Mouse (Mus musculus): ENCODE measurements at regions not wholly inside any gene's neighbourhood (a gene's known extent, or its start where the extent isn't known, plus 50 kb on each side); places are given as distances from the start of the nearest gene placed in this dataset.

DNA sequence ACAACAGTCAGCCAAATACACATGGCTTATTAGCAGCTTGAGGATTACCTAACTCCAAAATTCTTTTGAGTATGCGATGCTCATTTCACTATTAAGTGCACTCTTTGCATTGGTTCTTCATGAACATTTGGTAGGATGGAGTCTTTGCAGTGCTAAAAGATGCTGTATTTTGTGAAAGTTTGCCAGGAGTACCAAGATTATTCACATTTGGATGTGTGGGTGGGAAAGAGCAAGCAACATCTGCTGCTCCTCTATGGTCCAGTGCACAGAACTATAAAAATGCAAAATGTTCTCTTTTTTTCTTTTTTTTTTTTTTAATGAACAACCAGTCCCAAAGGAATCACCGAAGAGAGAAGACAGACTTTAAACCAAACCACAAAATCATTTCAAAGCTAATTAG, 256.9 kb upstream of the Nwd2 start:
- dilution Hi-C loops (cut with MboI; ENCODE audit: extremely low pct_ligation_motif_present, extremely low pct_unique_long_range_greater_than_20kb, low sequenced_read_pairs) = no loop called here
- no peaks in the 10 kb centered on the region for H3K9me3 ChIP-seq (replicated peaks; ENCODE audit: low read length)
- no peaks in the 10 kb centered on the region for H3K27me3 ChIP-seq (replicated peaks)
- TF ChIP-seq EP300 (IDR thresholded peaks at IDR 0.05; ENCODE audit: low read length) (no peak), ZNF384 (IDR thresholded peaks at IDR 0.05; ENCODE audit: low read depth, low read length) (peak; percentile 57)
- H3K79me2 ChIP-seq (replicated peaks; ENCODE audit: control insufficient read depth, extremely low read depth, insufficient read depth, poor library complexity, severe bottlenecking) = no peaks in the 10 kb centered on the region
- no peak overlapping the region for H3K4me3 ChIP-seq (replicated peaks in 1 of 3; ENCODE audit: low read depth in 2 of 3, low read length in 2 of 3, poor library complexity in 1 of 3)
- H3K36me3 ChIP-seq (replicated peaks in 1 of 2; ENCODE audit: control insufficient read depth in 1 of 2, insufficient read depth in 1 of 2, low read length in 1 of 2) = no peaks in the 10 kb centered on the region
- in situ Hi-C loops (cut with MboI; ENCODE audit: low pct_ligation_motif_present, low pct_unique_long_range_greater_than_20kb, low sequenced_read_pairs) = no loop called here
- DNase-seq (ENCODE audit: extremely low read depth) = no peak
- peaks cover 0 to 11% of the 10 kb centered on the region in 2 experiments; a peak in 1 of 4 replicates for H3K4me1 ChIP-seq (ENCODE audit: control insufficient read depth in 1 of 2, insufficient read depth in 2 of 2)
- H3K9ac ChIP-seq (ENCODE audit: insufficient read depth, low read depth) = no peak overlapping the region
- no peak overlapping the region for H3K4me2 ChIP-seq (ENCODE audit: insufficient read depth, low read depth, poor library complexity, severe bottlenecking)
- no peak overlapping the region for H3K27ac ChIP-seq (ENCODE audit: insufficient read depth, low read depth)

DNA sequence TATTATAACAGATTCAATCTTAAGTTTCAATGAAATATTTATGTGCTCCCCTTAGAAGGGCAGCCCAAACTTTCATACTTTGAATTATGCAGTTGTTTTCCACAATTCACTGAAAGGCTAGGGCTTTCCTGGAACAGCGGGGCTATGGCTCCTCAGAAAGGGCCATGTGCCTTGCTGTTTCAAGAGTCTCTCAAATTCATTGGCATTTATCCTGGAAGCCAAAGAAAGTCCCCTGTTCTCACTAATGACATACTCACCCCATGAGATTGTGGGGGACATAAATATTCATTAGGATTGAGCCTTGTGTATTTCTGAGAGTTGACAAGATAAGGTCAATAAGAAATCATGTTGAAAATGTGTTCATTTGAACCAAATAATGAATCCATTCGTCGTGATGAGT, 250.9 kb upstream of the Nwd2 start:
- Histone ChIP-seq H3K9ac (ENCODE audit: insufficient read depth, low read depth) (no peak overlapping the region), H3K9me3 (replicated peaks; ENCODE audit: low read length) (no peaks in the 10 kb centered on the region), H3K4me3 (replicated peaks in 1 of 3; ENCODE audit: low read depth in 2 of 3, low read length in 2 of 3, poor library complexity in 1 of 3) (no peak overlapping the region), H3K79me2 (replicated peaks; ENCODE audit: control insufficient read depth, extremely low read depth, insufficient read depth, poor library complexity, severe bottlenecking) (no peaks in the 10 kb centered on the region), H3K27me3 (replicated peaks) (no peaks in the 10 kb centered on the region), H3K36me3 (replicated peaks in 1 of 2; ENCODE audit: control insufficient read depth in 1 of 2, insufficient read depth in 1 of 2, low read length in 1 of 2) (no peaks in the 10 kb centered on the region), H3K27ac (ENCODE audit: insufficient read depth, low read depth) (no peak overlapping the region), H3K4me2 (ENCODE audit: insufficient read depth, low read depth, poor library complexity, severe bottlenecking) (no peak overlapping the region), H3K4me1 (ENCODE audit: control insufficient read depth in 1 of 2, insufficient read depth in 2 of 2) (no peaks in the 10 kb centered on the region)
- no peak for TF ChIP-seq IRF4 (IDR thresholded peaks at IDR 0.05; ENCODE audit: low read depth, low read length)
- TF ChIP-seq NRF1 (IDR thresholded peaks at IDR 0.05; ENCODE audit: low read depth, low read length) = no peak
- no peak for TF ChIP-seq POLR2AphosphoS2 (IDR thresholded peaks at IDR 0.05; ENCODE audit: low read depth, low read length)
- TF ChIP-seq CHD2 (IDR thresholded peaks at IDR 0.05; ENCODE audit: low read length) = no peak
- no peak for TF ChIP-seq EP300 (IDR thresholded peaks at IDR 0.05; ENCODE audit: low read length)
- no peak for DNase-seq (ENCODE audit: extremely low read depth)
- in situ Hi-C loops (cut with MboI; ENCODE audit: low pct_ligation_motif_present, low pct_unique_long_range_greater_than_20kb, low sequenced_read_pairs) (no loop called here), dilution Hi-C loops (cut with MboI; ENCODE audit: extremely low pct_ligation_motif_present, extremely low pct_unique_long_range_greater_than_20kb, low sequenced_read_pairs) (no loop called here)

DNA sequence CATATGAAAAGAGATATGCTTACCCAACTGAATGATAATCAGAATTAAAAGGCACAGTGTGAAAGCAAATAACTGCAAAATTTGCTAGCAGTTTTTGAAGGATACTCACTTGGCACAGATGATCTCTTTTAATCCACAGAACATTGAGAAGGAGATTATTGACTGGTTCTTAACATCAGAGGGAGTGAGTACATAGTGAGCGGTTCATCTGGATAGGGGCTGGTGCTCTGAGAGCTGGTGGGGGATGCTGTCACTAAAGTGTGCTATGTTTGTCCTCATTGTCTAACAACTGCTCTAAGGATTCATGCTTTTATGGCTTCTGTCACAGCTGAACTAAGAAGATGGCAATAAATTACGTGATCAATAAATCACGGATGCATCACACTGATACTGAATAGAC, 218.7 kb upstream of the Nwd2 start:
- DNase-seq (ENCODE audit: extremely low read depth) = no peak
- TF ChIP-seq POLR2A (IDR thresholded peaks at IDR 0.05; ENCODE audit: low read depth, low read length) = no peak
- TF ChIP-seq USF1 (IDR thresholded peaks at IDR 0.05; ENCODE audit: low read depth, low read length) = no peak
- no peak for TF ChIP-seq MAZ (IDR thresholded peaks at IDR 0.05; ENCODE audit: low read depth, low read length)
- TF ChIP-seq RCOR1 (conservative IDR thresholded peaks at IDR 0.05; ENCODE audit: low read depth, low read length) = no peak
- no peak for TF ChIP-seq MEF2A (IDR thresholded peaks at IDR 0.05; ENCODE audit: borderline replicate concordance, low read depth, low read length)
- no peak for TF ChIP-seq CTCF (conservative IDR thresholded peaks at IDR 0.05 in 1 of 2, IDR thresholded peaks at IDR 0.05 in 1 of 2; ENCODE audit: low read depth in 2 of 2, low read length in 2 of 2)
- TF ChIP-seq UBTF (IDR thresholded peaks at IDR 0.05; ENCODE audit: low read depth, low read length) = no peak
- no peak for TF ChIP-seq ZKSCAN1 (IDR thresholded peaks at IDR 0.05; ENCODE audit: borderline replicate concordance, low read depth, low read length)
- no peak for TF ChIP-seq EP300 (IDR thresholded peaks at IDR 0.05; ENCODE audit: low read length)
- no peak for TF ChIP-seq SMC3 (IDR thresholded peaks at IDR 0.05; ENCODE audit: low read depth, low read length)
- TF ChIP-seq CHD2 (IDR thresholded peaks at IDR 0.05; ENCODE audit: low read length) = no peak
- TF ChIP-seq ZNF384 (IDR thresholded peaks at IDR 0.05; ENCODE audit: low read depth, low read length) = no peak
- TF ChIP-seq CHD1 (IDR thresholded peaks at IDR 0.05; ENCODE audit: low read depth, low read length) = no peak
- no peak for TF ChIP-seq JUND (conservative IDR thresholded peaks at IDR 0.05; ENCODE audit: low read depth, low read length)
- TF ChIP-seq HCFC1 (IDR thresholded peaks at IDR 0.05; ENCODE audit: low read depth, low read length) = no peak
- TF ChIP-seq NELFE (IDR thresholded peaks at IDR 0.05; ENCODE audit: low read depth, low read length) = no peak
- TF ChIP-seq TBP (conservative IDR thresholded peaks at IDR 0.05; ENCODE audit: low read depth, low read length) = no peak
- no peak overlapping the region for H3K27ac ChIP-seq (ENCODE audit: insufficient read depth, low read depth)
- H3K4me2 ChIP-seq (ENCODE audit: insufficient read depth, low read depth, poor library complexity, severe bottlenecking) = no peak overlapping the region
- H3K36me3 ChIP-seq (replicated peaks in 1 of 2; ENCODE audit: control insufficient read depth in 1 of 2, insufficient read depth in 1 of 2, low read length in 1 of 2) = no peaks in the 10 kb centered on the region
- H3K4me3 ChIP-seq (replicated peaks in 1 of 3; ENCODE audit: low read depth in 2 of 3, low read length in 2 of 3, poor library complexity in 1 of 3) = no peak overlapping the region
- no peak overlapping the region for H3K9ac ChIP-seq (ENCODE audit: insufficient read depth, low read depth)
- no peaks in the 10 kb centered on the region for H3K27me3 ChIP-seq (replicated peaks)
- dilution Hi-C loops (cut with MboI; ENCODE audit: extremely low pct_ligation_motif_present, extremely low pct_unique_long_range_greater_than_20kb, low sequenced_read_pairs) = no loop called here
- H3K4me1 ChIP-seq (ENCODE audit: control insufficient read depth in 1 of 2, insufficient read depth in 2 of 2) = no peaks in the 10 kb centered on the region
- in situ Hi-C loops (cut with MboI; ENCODE audit: low pct_ligation_motif_present, low pct_unique_long_range_greater_than_20kb, low sequenced_read_pairs) = no loop called here
- no peaks in the 10 kb centered on the region for H3K9me3 ChIP-seq (replicated peaks; ENCODE audit: low read length)
- H3K79me2 ChIP-seq (replicated peaks; ENCODE audit: control insufficient read depth, extremely low read depth, insufficient read depth, poor library complexity, severe bottlenecking) = no peaks in the 10 kb centered on the region

All from CH12.LX (cell line).